Mouse (Mus musculus): Measurements from ENCODE around the gene Dact2. TPM values are rescaled to one million over a fixed set of nuclear protein-coding genes. Genes with fewer than 3 reads are reported as not detected.

Dact2 gene
- total RNA-seq, 2 experiments from 2014 or later: not detected

- no peak for ATAC-seq (replicated peaks; ENCODE audit: low FRiP score, poor library complexity, severe bottlenecking)
These were observed 16.6 kb upstream of the Dact2 start for GRCm38 (mm10) chr17:14220606-14221202.

GRCm38 (mm10) chr17:14213976-14214529 is 9.9 kb upstream of the Dact2 start:
- no peak for ATAC-seq (replicated peaks; ENCODE audit: low FRiP score, poor library complexity, severe bottlenecking)

DNA sequence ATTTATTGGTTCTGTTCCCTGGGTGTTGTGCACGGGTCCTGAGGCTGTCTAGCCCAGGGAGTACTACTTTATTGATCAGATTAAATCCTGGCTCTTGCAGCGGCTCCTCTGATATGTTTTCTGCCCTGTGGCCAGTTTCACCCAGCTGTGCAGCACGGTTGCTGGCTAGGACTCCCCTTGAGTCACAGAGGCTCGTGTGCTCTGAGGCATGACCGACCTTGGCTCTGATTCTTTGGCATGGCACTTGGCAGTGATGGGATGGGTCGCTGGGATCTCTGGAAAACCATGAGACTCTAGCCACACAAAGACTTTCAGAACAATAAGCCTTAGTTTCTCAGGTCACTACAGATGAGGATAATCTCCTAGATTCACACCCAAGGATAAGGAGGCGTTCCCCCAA is 8.7 kb upstream of the Dact2 start:
- ATAC-seq (replicated peaks; ENCODE audit: low FRiP score, poor library complexity, severe bottlenecking): no peak

DNA sequence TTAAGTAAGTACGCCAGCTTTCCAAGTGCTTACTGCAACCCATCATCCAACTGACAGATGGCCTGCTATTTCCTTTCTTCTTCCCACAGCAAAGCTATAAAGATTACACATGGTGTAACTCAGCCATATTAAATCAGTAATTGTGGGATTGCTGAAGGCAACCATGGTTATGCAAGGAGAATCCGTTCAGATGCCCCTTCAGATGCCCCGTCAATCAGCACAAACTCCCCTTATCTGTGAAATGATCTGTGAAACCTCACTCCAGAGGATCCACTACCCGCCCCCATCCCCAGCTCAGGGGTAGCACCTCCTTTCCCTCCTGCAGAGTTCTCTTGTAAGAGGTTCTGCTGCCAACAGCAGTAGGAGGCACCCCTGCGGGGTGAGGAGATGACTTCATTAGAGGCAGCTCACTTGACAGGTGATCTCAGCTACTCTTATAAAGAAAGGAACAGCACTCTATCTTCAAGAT is 3.0 kb upstream of the Dact2 start:
- no peak for ATAC-seq (replicated peaks; ENCODE audit: low FRiP score, poor library complexity, severe bottlenecking)

DNA sequence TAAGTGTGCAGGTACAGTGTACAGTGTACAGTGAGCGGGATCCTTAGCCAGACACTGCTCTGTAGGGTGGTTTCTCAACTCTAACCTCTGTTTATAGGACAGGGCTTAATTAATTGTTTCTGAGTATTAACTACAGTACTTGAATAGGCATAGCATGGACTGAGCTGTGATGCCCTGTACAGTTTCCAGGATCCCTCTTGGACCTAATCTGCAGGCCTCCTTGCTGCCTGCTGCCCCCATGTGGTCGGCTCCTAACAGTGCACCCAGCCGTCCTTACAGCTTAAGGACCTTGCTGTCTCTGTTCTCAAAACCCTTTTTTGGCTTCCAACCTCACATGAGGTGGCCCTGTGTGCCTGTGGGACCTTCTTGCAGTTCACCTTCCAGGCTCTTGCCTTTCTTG is 2.0 kb upstream of the Dact2 start:
- no peak for ATAC-seq (replicated peaks; ENCODE audit: low FRiP score, poor library complexity, severe bottlenecking)

DNA sequence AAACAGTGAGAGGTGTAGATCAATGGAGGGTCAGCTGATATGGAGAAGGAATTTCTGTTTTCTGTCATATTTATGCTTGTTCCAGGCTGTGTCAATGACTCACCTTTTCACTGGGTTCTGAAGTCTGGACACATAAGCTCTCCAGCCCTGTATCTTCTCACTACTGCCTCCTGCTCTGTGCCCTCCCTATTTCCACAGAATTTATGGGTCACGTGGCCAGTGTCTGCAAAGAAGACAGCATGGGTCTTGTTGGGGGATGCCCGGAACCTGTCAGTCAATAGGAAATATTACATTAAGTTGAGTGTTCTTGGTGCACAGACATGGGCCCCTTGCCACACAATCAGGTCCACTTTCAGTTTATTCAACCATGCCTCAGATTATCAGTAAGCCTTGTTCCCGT is 1.1 kb upstream of the Dact2 start:
- ATAC-seq (replicated peaks; ENCODE audit: low FRiP score, poor library complexity, severe bottlenecking): no peak

DNA sequence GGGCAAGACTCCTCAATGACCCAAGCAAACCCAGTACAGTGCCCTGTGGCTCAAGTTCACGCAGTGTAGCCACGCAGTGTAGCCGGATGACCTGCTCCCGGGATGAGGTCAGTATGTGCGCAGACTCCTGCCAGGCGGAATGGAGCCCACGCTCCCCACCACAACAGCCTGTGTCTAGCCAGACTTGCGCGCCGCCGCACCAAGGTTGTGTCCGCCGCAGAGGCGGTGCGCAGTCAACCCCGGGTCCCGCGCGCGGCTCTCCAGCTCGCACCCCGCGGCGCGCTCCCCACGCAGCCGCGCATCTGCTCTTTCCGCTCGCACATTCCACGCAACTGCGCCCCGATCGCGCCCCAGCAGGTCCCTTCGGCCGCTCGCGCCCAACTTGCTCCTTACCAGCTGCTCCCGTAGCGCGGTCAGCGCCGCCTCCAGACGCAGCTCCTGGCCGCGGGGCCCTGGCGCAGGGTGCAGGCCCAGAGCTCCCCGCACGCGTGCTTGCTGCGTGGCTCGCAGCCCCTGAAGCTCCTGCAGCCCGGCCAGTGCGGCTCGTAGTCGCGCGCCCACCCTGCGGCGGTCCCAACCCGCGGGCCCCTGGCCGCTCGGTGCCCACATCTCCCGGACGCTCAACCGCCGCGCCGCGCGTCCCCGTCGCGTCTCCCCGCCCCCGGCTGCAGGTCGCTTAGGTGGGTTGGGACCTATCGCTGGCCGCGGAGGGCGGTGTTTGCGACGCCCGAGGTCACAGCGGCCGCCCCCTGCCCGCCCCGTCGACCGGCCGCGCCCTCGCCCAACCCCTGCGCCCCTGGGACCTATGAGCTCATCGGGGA is 773 bp downstream of the Dact2 start:
- no peak for ATAC-seq (replicated peaks; ENCODE audit: low FRiP score, poor library complexity, severe bottlenecking)

DNA sequence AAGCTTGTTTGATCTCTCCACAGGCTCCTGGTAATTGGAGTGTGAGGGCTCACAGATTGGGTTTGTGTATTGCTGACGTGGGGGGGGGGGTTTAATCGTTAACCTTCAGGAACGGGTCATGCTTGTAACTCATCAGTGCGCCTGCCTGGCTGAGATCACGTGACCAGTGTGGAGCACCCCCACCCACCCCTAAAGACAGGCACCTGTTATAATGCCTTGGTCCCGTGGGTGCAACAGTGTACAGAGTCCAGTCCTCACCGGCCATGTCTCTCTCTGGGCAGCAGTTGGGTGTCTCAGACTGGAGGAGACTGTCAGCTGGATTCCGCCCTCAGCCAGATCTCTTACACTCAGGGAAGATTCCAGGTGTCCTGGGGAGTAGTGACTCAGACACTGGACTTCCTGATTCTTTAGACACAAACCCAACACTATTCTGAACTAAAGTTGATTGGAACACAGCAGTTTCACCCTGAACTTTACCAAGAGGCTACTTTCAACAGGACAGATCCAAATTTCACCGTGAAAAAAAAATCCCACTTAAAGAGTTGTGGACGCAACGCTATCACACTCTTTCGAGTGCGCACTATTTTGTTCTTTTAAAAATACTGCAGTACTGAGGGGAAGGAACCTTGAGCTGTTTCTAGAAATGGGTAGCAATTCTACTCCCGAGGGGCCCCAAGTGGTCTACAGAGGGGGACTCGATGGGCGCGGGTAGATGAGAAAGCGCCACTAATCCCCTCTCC is 1.6 kb downstream of the Dact2 start:
- no peak for ATAC-seq (replicated peaks; ENCODE audit: low FRiP score, poor library complexity, severe bottlenecking)

GRCm38 (mm10) chr17:14201281-14201787 is 2.8 kb downstream of the Dact2 start:
- no peak for ATAC-seq (replicated peaks; ENCODE audit: low FRiP score, poor library complexity, severe bottlenecking)

- no peak for ATAC-seq (replicated peaks; ENCODE audit: low FRiP score, poor library complexity, severe bottlenecking)
These were observed 3.9 kb downstream of the Dact2 start for GRCm38 (mm10) chr17:14200206-14200605.

- ATAC-seq (replicated peaks; ENCODE audit: low FRiP score, poor library complexity, severe bottlenecking): no peak
These were observed 4.5 kb downstream of the Dact2 start for GRCm38 (mm10) chr17:14199621-14200020.

GRCm38 (mm10) chr17:14192924-14193323 is 11.2 kb downstream of the Dact2 start:
- ATAC-seq (replicated peaks; ENCODE audit: low FRiP score, poor library complexity, severe bottlenecking): no peak

GRCm38 (mm10) chr17:14192432-14192831 is 11.7 kb downstream of the Dact2 start:
- no peak for ATAC-seq (replicated peaks; ENCODE audit: low FRiP score, poor library complexity, severe bottlenecking)

DNA sequence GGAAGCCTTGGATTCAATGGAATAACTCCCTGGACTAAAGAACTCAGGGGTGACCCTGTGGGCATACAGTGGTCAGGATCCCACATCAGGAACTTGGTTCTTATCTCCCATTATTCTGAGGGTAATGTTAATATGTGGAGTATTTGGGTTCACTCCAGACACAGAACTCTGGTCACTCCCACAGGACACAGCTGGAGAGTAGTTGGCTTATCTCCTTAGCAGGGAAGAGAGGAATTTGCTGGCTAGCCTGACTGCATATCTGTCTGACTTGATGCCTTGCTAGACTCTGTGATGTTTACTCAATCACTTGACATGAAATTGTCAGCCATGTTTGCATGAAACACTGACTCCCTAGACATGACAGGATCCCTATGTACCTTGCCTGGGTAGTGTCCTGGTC is 15.6 kb downstream of the Dact2 start:
- ATAC-seq (replicated peaks; ENCODE audit: low FRiP score, poor library complexity, severe bottlenecking): no peak

DNA sequence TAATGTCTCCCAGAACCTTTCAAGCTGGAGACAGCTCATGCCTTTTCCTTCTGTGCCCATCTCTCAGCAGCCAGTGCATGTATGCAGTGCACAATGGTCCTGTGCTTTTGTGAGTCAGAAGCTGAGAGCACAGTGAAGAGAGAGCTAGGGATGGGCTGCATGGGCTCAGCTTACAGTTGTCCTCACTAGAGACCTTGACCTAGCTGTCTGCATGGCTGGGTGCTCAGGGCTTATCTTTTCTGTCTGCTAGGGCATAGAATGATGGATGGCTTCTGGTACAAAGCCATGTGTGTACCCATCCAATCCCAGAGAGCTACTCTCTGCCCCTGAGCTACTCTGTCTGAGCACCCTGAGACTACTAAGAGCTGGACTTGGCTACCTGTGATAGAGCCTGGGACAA is 17.0 kb downstream of the Dact2 start:
- no peak for ATAC-seq (replicated peaks; ENCODE audit: low FRiP score, poor library complexity, severe bottlenecking)

DNA sequence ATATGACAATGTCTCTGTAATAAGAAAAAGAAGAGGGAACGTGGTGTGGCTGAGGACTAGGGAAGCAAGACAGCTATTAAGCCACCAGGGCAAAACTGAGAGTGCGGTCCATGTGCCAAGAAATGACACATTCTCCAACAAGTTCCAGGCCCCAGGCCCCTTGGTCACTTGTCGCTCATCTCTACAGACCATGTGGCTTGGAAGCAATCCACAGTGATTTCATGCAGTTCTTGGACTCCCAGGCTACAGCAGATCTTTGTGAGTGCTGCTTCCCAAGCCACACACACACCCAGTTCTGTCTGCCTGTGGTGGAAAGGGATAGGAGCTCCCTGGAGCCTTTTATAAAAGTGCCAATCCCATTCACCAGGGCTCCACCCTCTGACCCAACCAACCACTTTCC is 17.9 kb downstream of the Dact2 start:
- no peak for ATAC-seq (replicated peaks; ENCODE audit: low FRiP score, poor library complexity, severe bottlenecking)

DNA sequence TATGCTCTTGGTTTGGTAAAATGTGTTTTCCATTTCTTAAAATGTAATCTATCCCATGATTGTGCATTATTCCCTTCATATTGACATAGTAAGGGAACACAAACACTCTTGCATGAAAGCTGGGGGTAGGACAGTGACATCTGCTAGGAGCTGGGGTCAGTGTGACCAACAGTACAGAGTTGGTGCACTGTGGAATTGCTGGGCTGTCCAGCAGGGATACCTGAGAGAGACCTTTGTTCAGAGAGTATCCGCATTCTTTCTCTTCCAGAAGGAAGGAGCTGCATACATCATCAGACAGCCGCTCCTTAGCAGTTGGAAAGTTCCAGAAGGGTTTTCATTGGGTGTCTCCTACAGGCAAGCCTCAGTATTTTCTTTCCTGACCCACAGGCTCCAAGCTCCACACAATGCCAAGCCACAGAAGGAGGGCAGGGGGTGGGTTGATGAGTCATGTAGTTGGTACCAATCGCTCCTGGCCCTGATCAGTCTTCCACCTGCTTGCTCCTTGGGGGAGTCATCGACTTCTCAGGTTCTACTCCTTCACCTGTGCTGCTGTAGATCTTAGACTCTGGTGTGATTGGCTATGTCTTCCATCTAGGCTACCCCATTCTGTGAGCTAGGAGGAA is 19.8 kb downstream of the Dact2 start:
- ATAC-seq (replicated peaks; ENCODE audit: low FRiP score, poor library complexity, severe bottlenecking): no peak

- ATAC-seq (replicated peaks; ENCODE audit: low FRiP score, poor library complexity, severe bottlenecking): no peak
These were observed 20.4 kb downstream of the Dact2 start for GRCm38 (mm10) chr17:14183717-14184116.

- no peak for ATAC-seq (replicated peaks; ENCODE audit: low FRiP score, poor library complexity, severe bottlenecking)
These were observed 21.2 kb downstream of the Dact2 start for GRCm38 (mm10) chr17:14182860-14183259.

DNA sequence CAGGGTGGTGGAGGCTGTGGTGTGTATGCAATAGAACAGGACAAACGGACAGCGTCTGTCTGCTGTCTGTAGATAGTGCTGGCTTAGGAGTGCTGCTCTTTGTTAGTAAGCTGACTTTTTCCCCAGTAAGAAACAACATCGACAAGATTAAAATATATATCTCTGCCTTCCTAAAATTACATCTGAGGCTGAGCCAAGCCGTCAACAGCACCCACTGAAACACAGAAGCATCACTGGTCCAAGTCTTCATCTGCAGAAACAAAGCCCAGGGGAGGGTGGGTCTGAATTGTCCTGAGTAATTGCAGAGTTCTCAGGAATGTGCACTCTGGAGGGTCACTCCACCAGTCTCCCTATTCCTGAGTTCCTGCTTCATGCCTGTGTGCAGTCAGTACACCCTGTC is 25.2 kb downstream of the Dact2 start:
- no peak for ATAC-seq (replicated peaks; ENCODE audit: low FRiP score, poor library complexity, severe bottlenecking)

All from erythroblast, adult 5-6 weeks (primary cell).